Mouse (Mus musculus) cortical plate, adult 2 months (tissue): ENCODE results near the gene Wdr91. TPM values are rescaled to one million over a fixed set of nuclear protein-coding genes. Genes with fewer than 3 reads are reported as not detected.
A peak's percentile ranks its signal among the peaks of the same experiment; 100 is the strongest.

ENCODE experiments used
- H3K27ac ChIP-seq: fragments of 200-500 bp; 2 replicates; pipeline ENCODE4 v1.5.1; 2012; ENCODE audit warnings: low read length, control low read depth, inconsistent platforms; ENCODE audit not compliant: insufficient read depth
- H3K4me1 ChIP-seq: fragments of 200-500 bp; 2 replicates; pipeline ENCODE4 v1.6.1; 2011; ENCODE audit warnings: low read length; ENCODE audit not compliant: control insufficient read depth, insufficient read depth
- H3K4me3 ChIP-seq: fragments of 200-500 bp; 2 replicates; pipeline ENCODE4 v1.5.1; 2011; ENCODE audit warnings: mild to moderate bottlenecking, low read length, control low read depth; ENCODE audit not compliant: insufficient read depth
- CTCF ChIP-seq: fragments of 200-500 bp; IDR thresholded peaks from 2 replicates; pipeline ENCODE4 v1.5.1; 2011; ENCODE audit warnings: mild to moderate bottlenecking, control low read depth, low read length; ENCODE audit not compliant: insufficient read depth; ENCODE audit errors: extremely low read depth
- POLR2A ChIP-seq: fragments of 200-500 bp; IDR thresholded peaks from 2 replicates; pipeline ENCODE4 v1.6.1; 2011; ENCODE audit warnings: mild to moderate bottlenecking, low read length, control low read depth; ENCODE audit not compliant: insufficient read depth; ENCODE audit errors: extremely low read depth
- polyA plus RNA-seq: library from polyadenylated mRNA; depleted of rRNA; stranded (reverse); fragments of >200 nt; gene quantifications from 2 replicates; pipeline ENCODE4 v1.2.3, GENCODE M21; 2012

Wdr91 gene
- polyA plus RNA-seq, 1 experiment = 31.2 TPM

GRCm38 (mm10) chr6:34942446-34942845, 31.8 kb upstream of the Wdr91 start:
- no peak overlapping the region for H3K27ac ChIP-seq
- TF ChIP-seq POLR2A = no peak
- no peak for TF ChIP-seq CTCF
- H3K4me1 ChIP-seq = no peaks in the 10 kb centered on the region
- no peak overlapping the region for H3K4me3 ChIP-seq

- no peak overlapping the region for H3K4me3 ChIP-seq
- H3K4me1 ChIP-seq = no peaks in the 10 kb centered on the region
- TF ChIP-seq POLR2A (no peak), CTCF (no peak)
- H3K27ac ChIP-seq = no peak overlapping the region
Measured at GRCm38 (mm10) chr6:34941496-34941895, 30.8 kb upstream of the Wdr91 start.

GRCm38 (mm10) chr6:34939451-34939850, 28.8 kb upstream of the Wdr91 start:
- Histone ChIP-seq H3K4me3 (no peak overlapping the region), H3K27ac (no peak overlapping the region), H3K4me1 (no peaks in the 10 kb centered on the region)
- TF ChIP-seq POLR2A (no peak), CTCF (no peak)

GRCm38 (mm10) chr6:34938929-34939325, 28.3 kb upstream of the Wdr91 start:
- Histone ChIP-seq H3K27ac (no peak overlapping the region), H3K4me1 (no peaks in the 10 kb centered on the region), H3K4me3 (no peak overlapping the region)
- no peak for TF ChIP-seq POLR2A
- no peak for TF ChIP-seq CTCF

GRCm38 (mm10) chr6:34938280-34938928, 27.7 kb upstream of the Wdr91 start:
- Histone ChIP-seq H3K4me3 (no peak overlapping the region), H3K27ac (no peak overlapping the region)
- TF ChIP-seq CTCF = no peak
- TF ChIP-seq POLR2A = no peak

GRCm38 (mm10) chr6:34936743-34937142, 26.1 kb upstream of the Wdr91 start:
- no peak overlapping the region for H3K4me3 ChIP-seq
- TF ChIP-seq POLR2A = no peak
- TF ChIP-seq CTCF = no peak
- no peaks in the 10 kb centered on the region for H3K4me1 ChIP-seq

More at GRCm38 (mm10) chr6:34938280-34938928, 27.7 kb upstream of the Wdr91 start:
- H3K4me1 ChIP-seq = no peaks in the 10 kb centered on the region

GRCm38 (mm10) chr6:34932633-34933032, 22.0 kb upstream of the Wdr91 start:
- Histone ChIP-seq H3K4me3 (no peak overlapping the region), H3K27ac (no peak overlapping the region), H3K4me1 (no peaks in the 10 kb centered on the region)
- TF ChIP-seq CTCF = no peak
- TF ChIP-seq POLR2A = no peak

More at GRCm38 (mm10) chr6:34936743-34937142, 26.1 kb upstream of the Wdr91 start:
- no peak overlapping the region for H3K27ac ChIP-seq

GRCm38 (mm10) chr6:34927594-34927993, 16.9 kb upstream of the Wdr91 start:
- H3K27ac ChIP-seq = no peak overlapping the region
- no peaks in the 10 kb centered on the region for H3K4me1 ChIP-seq
- H3K4me3 ChIP-seq = no peak overlapping the region
- TF ChIP-seq POLR2A (no peak), CTCF (no peak)

GRCm38 (mm10) chr6:34927156-34927555, 16.5 kb upstream of the Wdr91 start:
- TF ChIP-seq POLR2A (no peak), CTCF (peak; percentile 83)
- H3K27ac ChIP-seq = no peak overlapping the region
- H3K4me1 ChIP-seq = no peaks in the 10 kb centered on the region
- H3K4me3 ChIP-seq = no peak overlapping the region

GRCm38 (mm10) chr6:34921941-34922340, 11.3 kb upstream of the Wdr91 start:
- no peaks in the 10 kb centered on the region for H3K4me1 ChIP-seq
- TF ChIP-seq CTCF (peak; percentile 68), POLR2A (no peak)
- no peak overlapping the region for H3K4me3 ChIP-seq
- H3K27ac ChIP-seq = no peak overlapping the region

- no peak overlapping the region for H3K4me3 ChIP-seq
- no peak for TF ChIP-seq POLR2A
- no peak for TF ChIP-seq CTCF
- no peak overlapping the region for H3K27ac ChIP-seq
- H3K4me1 ChIP-seq = no peaks in the 10 kb centered on the region
Measured at GRCm38 (mm10) chr6:34920631-34921030, 10.0 kb upstream of the Wdr91 start.
